Mouse (Mus musculus) intestine, postnatal 0 days (tissue): ENCODE measurements around the gene Mtfr1l. TPM values are rescaled to one million over a fixed set of nuclear protein-coding genes. Genes with fewer than 3 reads are reported as not detected.

Experiments
- ATAC-seq: fragments of 200-750 bp; cut with Nextera tagmentation; 2 replicates; pipeline ENCODE4 v1.8.0; 2017; ENCODE audit warnings: mild to moderate bottlenecking, moderate TSS enrichment, moderate library complexity
- H3K27ac ChIP-seq: fragments of 300-500 bp; sonication (generic); 2 replicates; pipeline ENCODE4 v1.5.1; 2014; ENCODE audit warnings: mild to moderate bottlenecking, low read depth, low read length, moderate library complexity
- H3K27me3 ChIP-seq: fragments of 300-500 bp; sonication (generic); replicated peaks from 2 replicates; pipeline ENCODE4 v1.6.1; 2014; ENCODE audit warnings: low read length, mixed read lengths; ENCODE audit not compliant: control insufficient read depth, insufficient read depth
- H3K36me3 ChIP-seq: fragments of 300-500 bp; sonication (generic); 2 replicates; pipeline ENCODE4 v1.6.1; 2014; ENCODE audit warnings: mild to moderate bottlenecking, moderate library complexity; ENCODE audit not compliant: control insufficient read depth, insufficient read depth
- H3K4me1 ChIP-seq: fragments of 300-500 bp; sonication (generic); replicated peaks from 2 replicates; pipeline ENCODE4 v1.6.1; 2014; ENCODE audit warnings: antibody characterized with exemption, low read length, mixed read lengths; ENCODE audit not compliant: control insufficient read depth, insufficient read depth
- H3K4me2 ChIP-seq: fragments of 300-500 bp; sonication (generic); replicated peaks from 2 replicates; pipeline ENCODE4 v1.6.1; 2014; ENCODE audit warnings: low read depth, mild to moderate bottlenecking, moderate library complexity
- H3K4me3 ChIP-seq: fragments of 300-500 bp; sonication (generic); 2 replicates; pipeline ENCODE4 v1.5.1; 2014; ENCODE audit warnings: low read depth, low read length
- H3K9ac ChIP-seq: fragments of 300-500 bp; sonication (generic); 2 replicates; pipeline ENCODE4 v1.6.1; 2014; ENCODE audit warnings: mild to moderate bottlenecking, low read depth, low read length
- H3K9me3 ChIP-seq: fragments of 300-500 bp; sonication (generic); 2 replicates; pipeline ENCODE4 v1.6.1; 2016; ENCODE audit warnings: mixed run types; ENCODE audit not compliant: control insufficient read depth
- CTCF ChIP-seq: sonication (generic); IDR thresholded peaks from 2 replicates; pipeline ENCODE4 v1.5.1; 2016; ENCODE audit warnings: low read depth, mild to moderate bottlenecking, control low read depth, antibody characterized with exemption, moderate library complexity
- WGBS: fragments of 180-500 bp; shearing (Covaris S2); extraction: QIAGEN DNeasy Blood & Tissue Kit; methylation state at CpG from one replicate; pipeline ENCODE4 v1.1.7; 2014; 5-methylcytosine and 5-hydroxymethylcytosine counted together
- polyA plus RNA-seq: library from polyadenylated mRNA; unstranded; fragments of >200 nt; fragmentation: Nextera tagmentation; extraction: Ambion mirVana; gene quantifications from 2 replicates; pipeline ENCODE4 v1.2.1, GENCODE M21; 2015

The Mtfr1l gene
- polyA plus RNA-seq, 1 experiment from 2014 or later, result 84.5 TPM

DNA sequence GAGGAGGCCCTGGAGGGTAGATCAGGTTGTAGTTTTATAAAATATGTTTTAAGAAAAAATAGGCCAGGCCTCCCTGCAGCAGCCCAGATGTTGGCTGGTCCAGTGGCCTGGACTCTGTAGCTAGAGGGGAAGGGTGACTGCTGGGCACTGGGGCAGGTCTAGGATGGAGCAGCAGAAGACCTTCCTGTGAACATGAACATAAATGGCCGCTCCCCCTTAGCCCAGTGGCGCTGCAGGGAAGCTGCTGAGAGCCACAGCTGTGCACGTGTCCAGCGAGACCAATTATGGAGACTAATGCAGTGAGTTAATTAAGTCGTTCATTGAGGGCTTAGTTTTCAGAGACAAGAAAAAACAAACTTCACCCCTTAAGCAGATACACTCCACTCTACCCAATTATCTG lies 9.4 kb downstream of the Mtfr1l start:
- no peak for TF ChIP-seq CTCF
- WGBS, result 78% methylated on average over 5 of the region's 5 CpGs
- Histone ChIP-seq H3K4me3 (no peak overlapping the region), H3K9ac (no peak overlapping the region), H3K4me1 (no peaks in the 10 kb centered on the region), H3K27me3 (no peaks in the 10 kb centered on the region), H3K9me3 (no peaks in the 10 kb centered on the region), H3K4me2 (no peak overlapping the region), H3K27ac (no peak overlapping the region), H3K36me3 (peaks cover 65% of the 10 kb centered on the region)
- no peak for ATAC-seq

DNA sequence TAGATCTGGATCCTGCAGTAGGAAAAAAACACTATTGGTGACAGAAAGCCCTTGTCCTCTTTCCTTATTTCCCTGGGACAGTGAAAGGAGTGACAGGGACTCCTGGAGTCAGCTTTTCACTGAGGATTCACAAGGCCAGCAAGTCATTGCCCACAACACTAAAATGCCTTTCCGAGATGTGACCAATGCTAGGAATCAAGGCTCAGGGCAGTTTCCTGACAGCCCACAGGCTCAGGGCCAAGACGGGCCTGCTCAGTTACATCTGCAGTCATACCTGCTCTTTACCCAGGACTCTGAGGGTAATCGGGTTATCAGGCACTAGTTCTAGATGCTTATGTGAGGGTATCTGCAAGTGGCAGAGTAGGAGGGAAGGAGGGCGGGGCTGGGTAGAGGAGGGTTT lies 11.7 kb downstream of the Mtfr1l start:
- 83% methylated on average over 4 of the region's 4 CpGs for WGBS
- Histone ChIP-seq H3K9me3 (no peaks in the 10 kb centered on the region), H3K9ac (no peak overlapping the region), H3K36me3 (peaks cover 41% of the 10 kb centered on the region), H3K27ac (no peak overlapping the region), H3K4me2 (no peak overlapping the region), H3K27me3 (no peaks in the 10 kb centered on the region), H3K4me3 (no peak overlapping the region), H3K4me1 (no peaks in the 10 kb centered on the region)
- ATAC-seq, result no peak
- TF ChIP-seq CTCF, result no peak

DNA sequence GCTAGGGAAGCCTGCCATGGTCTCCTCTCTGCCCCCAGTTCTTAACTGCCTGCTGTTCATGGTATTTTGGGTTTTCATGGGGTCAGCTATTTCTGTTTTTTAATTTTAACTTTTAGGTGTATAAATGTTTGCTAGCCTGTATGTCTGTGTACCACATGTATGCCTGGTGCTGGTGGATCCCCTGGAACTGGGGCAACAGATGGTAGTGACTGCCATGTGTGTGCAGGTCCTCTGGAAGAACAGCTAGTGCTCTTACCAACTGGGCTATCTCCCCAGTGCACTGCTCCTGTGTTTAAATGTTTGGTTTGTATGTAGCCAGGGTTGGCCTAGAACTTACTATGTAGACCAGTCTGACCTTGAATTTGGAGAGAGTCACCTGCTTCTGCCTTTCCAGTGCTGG lies 15.9 kb downstream of the Mtfr1l start:
- TF ChIP-seq CTCF, result no peak
- H3K4me3 ChIP-seq, result no peak overlapping the region
- H3K27ac ChIP-seq, result no peak overlapping the region
- no peak overlapping the region for H3K9ac ChIP-seq
- H3K27me3 ChIP-seq, result no peaks in the 10 kb centered on the region
- peaks cover 14% of the 10 kb centered on the region; the same call in 1 of the 2 replicates for H3K36me3 ChIP-seq
- no peak overlapping the region for H3K4me2 ChIP-seq
- no peak for ATAC-seq
- H3K9me3 ChIP-seq, result no peaks in the 10 kb centered on the region
- H3K4me1 ChIP-seq, result no peaks in the 10 kb centered on the region

DNA sequence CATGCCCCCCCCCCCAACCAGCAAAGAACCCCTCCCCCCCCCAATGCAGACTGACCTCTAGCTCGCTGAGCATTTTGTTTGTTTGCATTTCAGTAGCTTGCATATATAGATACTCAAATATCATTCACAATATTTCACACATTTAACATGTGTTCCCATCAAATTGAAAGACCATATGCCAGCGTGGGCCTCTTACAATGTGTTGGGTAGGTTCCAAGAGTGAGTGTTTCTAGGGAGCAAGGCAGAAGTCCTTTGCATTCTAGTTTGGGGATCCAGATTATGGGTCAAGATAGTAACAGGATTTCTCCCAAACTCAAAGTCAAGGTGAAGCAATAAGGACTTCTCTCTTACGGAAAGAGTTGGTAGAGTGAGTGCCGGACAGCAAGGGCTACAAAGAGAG lies 16.6 kb downstream of the Mtfr1l start:
- Histone ChIP-seq H3K4me3 (no peak overlapping the region), H3K9ac (no peak overlapping the region), H3K4me1 (no peaks in the 10 kb centered on the region), H3K27ac (no peak overlapping the region), H3K9me3 (no peaks in the 10 kb centered on the region), H3K27me3 (no peaks in the 10 kb centered on the region), H3K36me3 (peaks cover 11% of the 10 kb centered on the region; the same call in 1 of the 2 replicates), H3K4me2 (no peak overlapping the region)
- TF ChIP-seq CTCF, result no peak
- ATAC-seq, result no peak
- 85% methylated on average over 4 of the region's 4 CpGs for WGBS

DNA sequence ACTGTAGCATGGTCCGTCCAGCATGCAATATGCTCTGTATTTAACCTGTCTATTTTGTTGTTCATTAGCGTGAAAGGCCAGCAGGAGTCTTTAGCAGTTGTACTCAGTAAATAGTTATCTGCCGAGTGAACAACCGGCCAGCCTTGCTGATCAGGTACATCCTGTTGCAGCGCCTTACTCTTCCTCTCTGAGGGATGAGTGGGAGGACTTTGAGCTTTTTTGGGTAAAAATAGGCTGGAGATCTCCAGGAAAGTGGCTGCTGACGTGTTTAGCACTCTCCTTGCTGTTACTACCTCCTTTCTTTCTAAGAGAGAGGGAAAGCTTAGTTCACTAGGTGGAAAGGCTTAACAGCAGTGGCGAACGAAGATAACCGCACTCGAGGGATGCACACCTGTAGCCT lies 17.5 kb downstream of the Mtfr1l start:
- Histone ChIP-seq H3K27ac (no peak overlapping the region), H3K4me3 (no peak overlapping the region), H3K4me2 (no peak overlapping the region), H3K9ac (no peak overlapping the region), H3K36me3 (peaks cover 5% of the 10 kb centered on the region; the same call in 1 of the 2 replicates), H3K4me1 (0 out of 2 replicates have a peak, but pooled peaks cover under 1% of the 10 kb centered on the region), H3K27me3 (no peaks in the 10 kb centered on the region), H3K9me3 (no peaks in the 10 kb centered on the region)
- no peak for ATAC-seq
- TF ChIP-seq CTCF, result no peak
- 76% methylated on average over 10 of the region's 10 CpGs for WGBS

DNA sequence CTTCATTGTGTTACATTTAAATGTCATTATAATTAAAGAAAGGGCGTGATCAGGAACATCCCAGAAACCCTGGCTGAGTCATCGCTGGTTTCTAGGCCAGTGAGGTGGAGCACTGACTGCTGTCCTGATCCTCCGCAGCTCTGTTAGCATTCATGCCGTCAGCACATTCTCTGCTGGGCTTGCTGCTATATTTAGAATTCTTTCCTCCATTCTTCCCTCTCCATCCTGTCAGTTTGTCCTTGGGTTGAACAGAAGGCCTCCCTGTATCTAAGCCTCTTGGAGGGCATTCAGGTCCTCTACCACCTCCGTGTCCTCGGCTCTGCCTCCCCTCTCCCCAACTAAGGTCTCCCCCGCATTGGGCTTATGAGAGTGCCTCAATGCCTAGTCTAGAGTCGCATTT lies 18.2 kb downstream of the Mtfr1l start:
- Histone ChIP-seq H3K4me3 (no peak overlapping the region), H3K9me3 (no peaks in the 10 kb centered on the region), H3K4me1 (0 out of 2 replicates have a peak, but pooled peaks cover 4% of the 10 kb centered on the region), H3K27me3 (no peaks in the 10 kb centered on the region), H3K27ac (no peak overlapping the region), H3K4me2 (no peak overlapping the region), H3K36me3 (peaks cover 5% of the 10 kb centered on the region; the same call in 1 of the 2 replicates), H3K9ac (no peak overlapping the region)
- ATAC-seq, result no peak
- 59% methylated on average over 8 of the region's 8 CpGs for WGBS
- TF ChIP-seq CTCF, result no peak

DNA sequence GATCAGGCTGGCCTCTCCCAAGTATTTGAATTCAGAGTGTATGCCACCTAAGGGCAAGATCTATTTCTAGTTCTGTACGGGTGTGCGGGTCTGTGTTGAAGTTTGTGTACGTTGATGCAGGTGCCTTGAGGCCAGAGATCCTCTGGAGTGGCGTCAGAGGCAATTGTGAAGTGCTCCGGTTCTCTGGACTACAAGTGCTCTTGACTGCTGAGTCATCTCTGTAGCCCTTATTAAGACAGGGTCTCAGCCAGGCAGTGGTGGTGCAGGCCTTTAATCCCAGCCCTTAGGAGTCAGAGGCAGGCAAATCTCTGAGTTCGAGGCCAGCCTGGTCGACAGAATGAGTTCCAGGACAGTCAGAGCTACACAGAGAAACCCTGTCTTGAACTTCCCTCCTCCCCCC lies 19.6 kb downstream of the Mtfr1l start:
- H3K4me2 ChIP-seq, result no peak overlapping the region
- H3K27ac ChIP-seq, result no peak overlapping the region
- ATAC-seq, result no peak
- H3K36me3 ChIP-seq, result no peaks in the 10 kb centered on the region
- H3K27me3 ChIP-seq, result no peaks in the 10 kb centered on the region
- 59% methylated on average over 7 of the region's 7 CpGs for WGBS
- 0 out of 2 replicates have a peak, but pooled peaks cover 4% of the 10 kb centered on the region for H3K4me1 ChIP-seq
- no peak for TF ChIP-seq CTCF
- no peak overlapping the region for H3K4me3 ChIP-seq
- no peaks in the 10 kb centered on the region for H3K9me3 ChIP-seq
- H3K9ac ChIP-seq, result no peak overlapping the region
